Mouse (Mus musculus) forebrain, embryonic 13.5 days (tissue): ENCODE data around the gene Trim80. TPM values are rescaled to one million over a fixed set of nuclear protein-coding genes. Genes with fewer than 3 reads are reported as not detected.
"Not testable (repeated sequence)": the region's sequence is repeated elsewhere in the genome, so short reads cannot be mapped to it uniquely, and the experiment has no call there.

ENCODE experiments used
- ATAC-seq: fragments of 200-750 bp; cut with Nextera tagmentation; 2 replicates; pipeline ENCODE4 v1.8.0; 2017
- H3K27ac ChIP-seq: fragments of 300-500 bp; sonication (generic); 2 replicates; pipeline ENCODE4 v1.5.1; 2015; ENCODE audit warnings: inconsistent platforms, mild to moderate bottlenecking, moderate library complexity
- H3K27me3 ChIP-seq: fragments of 300-500 bp; sonication (generic); 2 replicates; pipeline ENCODE4 v1.6.1; 2015; ENCODE audit warnings: mild to moderate bottlenecking, inconsistent platforms
- H3K36me3 ChIP-seq: fragments of 300-500 bp; sonication (generic); 2 replicates; pipeline ENCODE4 v1.6.1; 2015; ENCODE audit warnings: mild to moderate bottlenecking, inconsistent platforms; ENCODE audit not compliant: poor library complexity, severe bottlenecking
- H3K4me1 ChIP-seq: fragments of 300-500 bp; sonication (generic); 2 replicates; pipeline ENCODE4 v1.6.1; 2015; ENCODE audit warnings: inconsistent platforms
- H3K4me2 ChIP-seq: fragments of 300-500 bp; sonication (generic); 2 replicates; pipeline ENCODE4 v1.6.1; 2015; ENCODE audit warnings: inconsistent platforms, mild to moderate bottlenecking, moderate library complexity
- H3K4me3 ChIP-seq: fragments of 300-500 bp; sonication (generic); 2 replicates; pipeline ENCODE4 v1.5.1; 2015; ENCODE audit warnings: mild to moderate bottlenecking, inconsistent platforms
- H3K9ac ChIP-seq: fragments of 300-500 bp; sonication (generic); 2 replicates; pipeline ENCODE4 v1.6.1; 2015; ENCODE audit warnings: mild to moderate bottlenecking, inconsistent platforms
- H3K9me3 ChIP-seq: fragments of 300-500 bp; sonication (generic); replicated peaks from 2 replicates; pipeline ENCODE4 v1.6.1; 2016; ENCODE audit warnings: inconsistent platforms
- WGBS: fragments of 180-500 bp; shearing (Covaris S2); methylation state at CpG from one replicate; pipeline ENCODE4 v1.1.7; 2015; 5-methylcytosine and 5-hydroxymethylcytosine counted together
- polyA plus RNA-seq: library from polyadenylated mRNA; unstranded; fragments of >200 nt; fragmentation: Nextera tagmentation; extraction: Ambion mirVana; gene quantifications from 2 replicates; pipeline ENCODE4 v1.2.1, GENCODE M21; 2015

Trim80 gene
- polyA plus RNA-seq, 1 experiment from 2014 or later, result not detected

DNA sequence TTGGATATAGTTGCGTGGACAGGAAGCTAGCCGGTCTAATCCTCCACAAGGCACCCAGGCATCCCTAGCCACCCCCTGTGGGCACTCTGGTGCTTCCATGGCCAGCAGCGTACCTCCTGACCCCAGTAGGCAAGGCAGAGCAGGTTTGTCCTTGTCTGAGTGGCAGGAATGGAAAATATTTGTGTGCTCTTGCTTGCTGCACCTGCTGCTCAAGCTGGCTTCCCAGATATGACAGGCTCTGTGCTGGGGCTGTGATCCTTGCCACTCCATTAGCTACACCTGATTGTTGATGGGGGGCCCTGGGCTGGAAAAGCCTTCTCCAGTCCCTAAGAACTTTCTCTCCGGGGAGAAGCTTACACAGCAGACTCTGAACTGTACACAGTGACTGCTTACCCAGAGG is 13.0 kb downstream of the Trim80 start:
- WGBS, result 73% methylated on average over 4 of the region's 4 CpGs
- Histone ChIP-seq H3K9ac (no peak overlapping the region), H3K27ac (no peak overlapping the region), H3K9me3 (no peaks in the 10 kb centered on the region), H3K36me3 (no peaks in the 10 kb centered on the region), H3K4me2 (no peak overlapping the region), H3K27me3 (no peaks in the 10 kb centered on the region), H3K4me3 (no peak overlapping the region), H3K4me1 (no peaks in the 10 kb centered on the region)
- no peak for ATAC-seq

DNA sequence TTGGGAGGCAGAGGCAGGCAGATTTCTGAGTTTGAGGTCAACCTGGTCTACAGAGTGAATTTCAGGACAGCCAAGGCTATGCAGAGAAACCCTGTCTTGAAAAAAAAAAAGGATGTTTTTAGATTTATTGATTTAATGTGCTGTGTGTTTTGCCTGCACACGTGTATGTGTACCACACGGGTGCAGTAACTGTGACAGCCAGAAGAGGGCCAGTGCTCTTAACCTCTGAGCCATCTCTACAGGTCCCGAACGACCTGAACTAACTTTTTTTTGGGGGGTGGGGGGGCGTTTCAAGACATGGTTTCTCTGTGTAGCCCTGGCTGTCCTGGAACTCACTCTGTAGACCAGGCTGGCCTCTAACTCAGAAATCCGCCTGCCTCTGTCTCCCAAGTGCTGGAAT is 14.5 kb downstream of the Trim80 start:
- H3K4me1 ChIP-seq, ATAC-seq: not testable (repeated sequence)

DNA sequence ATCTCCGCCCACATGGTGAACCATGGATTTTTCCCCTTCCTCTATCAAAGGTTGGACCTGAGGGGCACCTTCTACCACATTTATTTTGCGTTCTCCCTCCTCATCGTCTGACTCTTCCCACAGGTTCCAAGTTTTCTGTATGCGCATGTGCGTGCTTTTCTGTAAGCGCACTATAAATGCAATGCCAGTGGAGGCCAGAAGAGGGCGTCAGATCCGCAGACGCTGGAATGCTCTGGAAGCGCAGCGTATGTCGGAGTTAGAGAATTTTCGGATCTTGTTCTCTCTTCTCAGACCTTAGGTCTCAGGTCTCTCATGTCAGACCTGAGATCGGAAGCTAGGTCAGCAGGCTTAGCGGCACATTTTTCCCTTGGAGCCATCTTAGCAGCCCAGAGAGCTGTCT is 15.3 kb downstream of the Trim80 start:
- H3K9me3 ChIP-seq, result no peaks in the 10 kb centered on the region
- WGBS, result 88% methylated on average over 15 of the region's 15 CpGs
- H3K9ac ChIP-seq, result no peak overlapping the region
- no peak overlapping the region for H3K4me2 ChIP-seq
- H3K27me3 ChIP-seq, result no peaks in the 10 kb centered on the region
- no peaks in the 10 kb centered on the region for H3K36me3 ChIP-seq
- no peaks in the 10 kb centered on the region for H3K4me1 ChIP-seq
- H3K27ac ChIP-seq, result no peak overlapping the region
- no peak overlapping the region for H3K4me3 ChIP-seq
- ATAC-seq, result no peak

More for the DNA sequence above, 14.5 kb downstream of the Trim80 start:
- not testable (repeated sequence) for H3K4me3 ChIP-seq, H3K9me3 ChIP-seq, H3K27ac ChIP-seq, H3K9ac ChIP-seq, H3K27me3 ChIP-seq, H3K36me3 ChIP-seq, H3K4me2 ChIP-seq
- WGBS, result 91% methylated on average over 6 of the region's 6 CpGs

DNA sequence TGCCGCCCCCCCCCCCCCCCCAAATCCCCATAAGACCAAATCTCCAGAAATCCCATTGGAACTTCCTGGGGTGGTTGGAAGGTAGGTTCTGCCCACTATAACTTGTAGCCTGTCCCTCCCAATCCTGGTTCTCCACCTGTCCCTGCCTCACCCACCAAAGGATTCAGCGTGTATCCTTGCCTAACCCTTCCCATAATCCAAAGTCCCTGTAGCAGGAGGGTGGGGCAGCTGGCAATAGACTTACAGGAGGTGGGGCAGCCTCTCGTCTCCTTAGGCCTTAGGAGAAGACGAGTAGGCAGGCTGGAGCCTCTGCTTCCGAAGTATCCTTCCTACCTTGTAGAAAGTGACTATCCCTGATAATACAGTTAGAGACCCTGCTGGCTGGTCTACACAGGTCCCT is 15.8 kb downstream of the Trim80 start:
- no peaks in the 10 kb centered on the region for H3K4me1 ChIP-seq
- no peak overlapping the region for H3K4me3 ChIP-seq
- no peak for ATAC-seq
- no peaks in the 10 kb centered on the region for H3K36me3 ChIP-seq
- no peak overlapping the region for H3K4me2 ChIP-seq
- 92% methylated on average over 5 of the region's 5 CpGs for WGBS
- no peaks in the 10 kb centered on the region for H3K27me3 ChIP-seq
- H3K9me3 ChIP-seq, result no peaks in the 10 kb centered on the region
- no peak overlapping the region for H3K9ac ChIP-seq
- H3K27ac ChIP-seq, result no peak overlapping the region

DNA sequence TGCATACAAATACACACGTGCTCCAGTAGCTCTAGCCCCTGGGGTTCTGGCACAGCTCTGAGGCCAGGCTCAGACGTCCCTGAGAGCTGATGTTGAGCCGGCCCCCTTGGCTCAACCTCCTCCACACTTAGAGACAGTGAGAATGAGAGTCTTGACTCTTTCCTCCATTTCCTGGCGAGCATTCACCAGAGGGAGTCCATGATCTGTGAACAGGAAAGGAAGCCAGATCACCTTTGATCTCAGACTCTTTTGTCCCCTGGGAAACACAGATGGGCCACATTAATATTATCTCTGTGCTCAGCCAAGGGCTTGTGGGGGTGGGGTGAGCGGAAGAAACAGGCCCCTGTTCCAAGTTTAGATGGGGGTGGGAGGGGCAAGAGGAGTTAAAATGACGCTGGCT is 17.1 kb downstream of the Trim80 start:
- Histone ChIP-seq H3K27me3 (no peaks in the 10 kb centered on the region), H3K4me1 (peaks cover 3% of the 10 kb centered on the region), H3K9ac (no peak overlapping the region), H3K36me3 (no peaks in the 10 kb centered on the region), H3K27ac (no peak overlapping the region), H3K9me3 (no peaks in the 10 kb centered on the region), H3K4me3 (no peak overlapping the region), H3K4me2 (no peak overlapping the region)
- ATAC-seq, result no peak
- WGBS, result 44% methylated on average over 6 of the region's 6 CpGs

DNA sequence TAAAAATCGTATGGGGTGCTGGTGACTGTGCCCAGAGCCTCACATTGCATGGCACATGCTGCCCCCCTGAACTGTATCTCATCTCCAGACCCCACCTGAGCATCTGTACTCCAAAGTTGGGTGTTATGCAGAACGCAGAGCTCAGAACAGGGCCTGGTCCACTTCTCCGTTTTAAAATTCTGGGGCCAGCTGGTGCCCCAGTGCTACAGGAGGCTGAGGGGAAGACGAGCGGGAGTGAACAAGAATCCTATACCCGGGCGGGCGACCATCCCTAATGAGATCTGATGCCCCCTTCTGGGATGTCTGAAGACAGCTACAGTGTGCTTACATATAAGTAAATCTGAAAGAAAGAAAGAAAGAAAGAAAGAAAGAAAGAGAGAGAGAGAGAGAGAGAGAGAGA is 20.6 kb downstream of the Trim80 start:
- Histone ChIP-seq H3K4me3 (no peak overlapping the region), H3K4me2 (no peak overlapping the region), H3K27ac (no peak overlapping the region), H3K9me3 (no peaks in the 10 kb centered on the region), H3K27me3 (0 out of 2 replicates have a peak, but pooled peaks cover 3% of the 10 kb centered on the region), H3K9ac (no peak overlapping the region), H3K4me1 (peaks cover 6% of the 10 kb centered on the region), H3K36me3 (no peaks in the 10 kb centered on the region)
- WGBS, result 10% methylated on average over 8 of the region's 8 CpGs
- no peak for ATAC-seq

DNA sequence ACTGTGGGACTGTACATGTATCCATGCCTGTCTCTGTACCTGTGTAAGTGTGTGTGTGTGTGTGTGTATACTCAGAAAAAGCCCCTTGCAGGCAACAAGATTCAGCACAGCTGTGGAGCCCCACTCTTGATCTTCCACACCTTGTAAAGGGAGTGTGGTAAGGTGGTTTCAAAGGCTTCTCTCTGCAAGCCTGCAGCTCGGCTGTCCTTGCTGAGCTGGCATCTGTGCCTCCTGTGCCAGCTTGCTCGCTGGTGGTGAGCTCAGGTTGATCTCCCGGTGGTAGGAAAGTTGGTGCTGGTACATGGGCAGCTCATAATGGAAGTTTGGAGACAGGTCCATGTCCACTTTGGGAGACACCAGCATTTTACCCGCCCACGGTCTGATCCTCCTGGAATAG is 21.5 kb downstream of the Trim80 start:
- no peak for ATAC-seq
- no peak overlapping the region for H3K4me2 ChIP-seq
- no peaks in the 10 kb centered on the region for H3K36me3 ChIP-seq
- no peak overlapping the region for H3K9ac ChIP-seq
- no peak overlapping the region for H3K4me3 ChIP-seq
- no peak overlapping the region for H3K27ac ChIP-seq
- H3K9me3 ChIP-seq, result no peaks in the 10 kb centered on the region
- H3K4me1 ChIP-seq, result peaks cover 6% of the 10 kb centered on the region
- WGBS, result 74% methylated on average over 5 of the region's 5 CpGs
- 0 out of 2 replicates have a peak, but pooled peaks cover 3% of the 10 kb centered on the region for H3K27me3 ChIP-seq

DNA sequence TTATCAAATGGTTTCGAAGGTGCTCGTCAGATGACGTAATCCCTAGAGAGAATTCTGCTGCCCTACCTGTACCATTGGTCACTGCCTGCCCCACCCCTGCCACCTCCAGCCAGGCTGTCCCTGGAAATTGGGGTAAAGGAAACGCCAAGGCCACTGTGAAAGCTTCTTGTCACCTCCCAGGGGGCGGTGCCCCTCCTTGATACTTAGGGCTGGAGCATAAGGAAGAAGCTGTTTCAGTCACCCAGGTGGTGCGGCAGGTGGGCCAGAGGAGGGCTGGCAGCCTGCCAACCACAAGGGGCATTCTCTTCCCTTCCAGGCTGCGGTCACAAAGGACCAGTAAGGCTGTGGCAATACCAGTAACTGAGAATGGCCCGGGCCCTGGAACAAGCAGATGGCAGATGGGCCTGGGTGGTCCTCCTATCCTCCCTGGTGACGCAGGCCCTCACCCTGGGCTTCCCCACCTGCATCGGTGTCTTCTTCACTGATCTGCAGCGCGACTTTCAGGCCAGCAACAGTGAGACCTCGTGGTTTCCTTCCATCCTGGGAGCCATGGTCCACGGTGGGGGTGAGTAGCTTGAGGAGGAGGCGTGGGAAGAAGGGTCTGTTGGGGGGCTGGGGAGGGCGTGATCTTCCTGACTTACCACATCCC is 22.0 kb downstream of the Trim80 start, which contains the start of gene Slc16a5:
Slc16a5 (plus strand) TSS at position 232 of the 649 bp plus-strand sequence.
- Histone ChIP-seq H3K9me3 (no peaks in the 10 kb centered on the region), H3K27ac (no peak within 1 kb of the TSS), H3K4me1 (peaks cover 6% of the 10 kb centered on the region), H3K4me3 (no peak within 1 kb of the TSS), H3K27me3 (0 out of 2 replicates have a peak, but pooled peaks cover 3% of the 10 kb centered on the region), H3K36me3 (no peaks in the 10 kb centered on the region), H3K4me2 (no peak within 1 kb of the TSS), H3K9ac (no peak within 1 kb of the TSS)
- WGBS, result 73% methylated on average over 16 of the region's 16 CpGs
- no peak for ATAC-seq

DNA sequence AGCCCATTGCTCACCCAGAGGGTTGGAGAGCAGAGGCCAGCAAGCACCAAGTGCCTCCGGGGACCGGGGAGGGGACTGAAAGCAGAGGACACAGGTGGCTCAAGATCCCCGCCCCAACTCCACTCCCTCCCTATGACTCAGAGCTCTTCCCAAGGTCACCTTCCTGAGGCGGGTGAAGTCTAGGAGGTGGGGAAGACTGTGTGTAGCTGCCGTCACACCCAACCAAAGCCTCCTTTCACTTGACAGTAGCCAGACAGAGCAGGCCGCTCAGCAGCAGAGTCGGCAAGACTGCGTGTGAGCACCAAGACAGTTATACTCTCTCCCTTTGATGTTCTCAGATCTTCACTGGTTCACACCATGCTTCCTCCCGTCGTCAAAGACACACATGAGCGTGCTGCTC is 23.1 kb downstream of the Trim80 start:
- Histone ChIP-seq H3K9me3 (no peaks in the 10 kb centered on the region), H3K36me3 (no peaks in the 10 kb centered on the region), H3K4me2 (no peak overlapping the region), H3K27me3 (0 out of 2 replicates have a peak, but pooled peaks cover 3% of the 10 kb centered on the region), H3K4me3 (no peak overlapping the region), H3K27ac (no peak overlapping the region), H3K4me1 (peaks cover 6% of the 10 kb centered on the region), H3K9ac (no peak overlapping the region)
- WGBS, result 83% methylated on average over 11 of the region's 11 CpGs
- no peak for ATAC-seq

DNA sequence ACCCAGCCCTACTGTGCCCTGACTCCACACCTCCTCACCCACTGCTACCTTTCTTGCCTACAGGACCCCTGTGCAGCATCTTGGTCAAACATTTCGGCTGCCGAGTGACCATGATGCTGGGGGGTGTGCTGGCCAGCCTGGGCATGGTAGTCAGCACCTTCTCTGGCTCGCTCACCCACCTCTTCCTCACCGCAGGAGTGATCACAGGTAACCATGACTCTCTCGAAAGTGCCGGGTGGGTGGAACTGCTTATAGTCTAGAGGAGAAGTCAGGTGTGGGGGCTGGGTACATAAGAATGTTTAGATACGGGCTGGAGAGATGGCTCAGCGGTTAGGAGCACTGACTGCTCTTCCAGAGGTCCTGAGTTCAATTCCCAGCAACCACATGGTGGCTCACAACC is 24.5 kb downstream of the Trim80 start:
- 0 out of 2 replicates have a peak, but pooled peaks cover 3% of the 10 kb centered on the region for H3K27me3 ChIP-seq
- peaks cover 6% of the 10 kb centered on the region for H3K4me1 ChIP-seq
- 87% methylated on average over 8 of the region's 8 CpGs for WGBS
- no peaks in the 10 kb centered on the region for H3K9me3 ChIP-seq
- no peak overlapping the region for H3K9ac ChIP-seq
- no peak overlapping the region for H3K4me3 ChIP-seq
- no peaks in the 10 kb centered on the region for H3K36me3 ChIP-seq
- no peak for ATAC-seq
- no peak overlapping the region for H3K4me2 ChIP-seq
- H3K27ac ChIP-seq, result no peak overlapping the region

DNA sequence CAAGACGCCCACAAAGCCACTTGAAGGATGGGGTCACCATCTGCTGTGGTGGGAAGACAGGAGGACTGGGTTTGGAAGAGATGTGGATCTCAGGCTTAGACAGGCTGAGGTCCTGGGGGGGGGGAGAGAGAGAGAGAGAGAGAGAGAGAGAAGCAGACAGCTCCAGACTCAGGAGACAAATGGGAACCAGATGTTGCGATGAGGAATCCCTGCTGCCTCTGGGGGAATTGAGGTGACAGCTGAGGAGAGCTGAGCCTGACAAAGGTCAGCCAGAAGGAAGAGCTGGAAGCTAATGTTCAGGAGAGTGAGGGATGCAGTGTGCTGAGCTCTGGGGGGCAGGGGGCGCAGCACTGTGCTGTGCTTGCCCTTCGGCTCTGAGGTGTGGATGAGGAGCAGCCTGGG is 26.9 kb downstream of the Trim80 start:
- no peak for ATAC-seq
- WGBS, result 70% methylated on average over 4 of the region's 4 CpGs
- no peak overlapping the region for H3K4me2 ChIP-seq
- H3K27ac ChIP-seq, result no peak overlapping the region
- no peak overlapping the region for H3K4me3 ChIP-seq
- H3K36me3 ChIP-seq, result no peaks in the 10 kb centered on the region
- H3K27me3 ChIP-seq, result 0 out of 2 replicates have a peak, but pooled peaks cover 3% of the 10 kb centered on the region
- H3K9ac ChIP-seq, result no peak overlapping the region
- no peaks in the 10 kb centered on the region for H3K9me3 ChIP-seq
- H3K4me1 ChIP-seq, result peaks cover 5% of the 10 kb centered on the region

DNA sequence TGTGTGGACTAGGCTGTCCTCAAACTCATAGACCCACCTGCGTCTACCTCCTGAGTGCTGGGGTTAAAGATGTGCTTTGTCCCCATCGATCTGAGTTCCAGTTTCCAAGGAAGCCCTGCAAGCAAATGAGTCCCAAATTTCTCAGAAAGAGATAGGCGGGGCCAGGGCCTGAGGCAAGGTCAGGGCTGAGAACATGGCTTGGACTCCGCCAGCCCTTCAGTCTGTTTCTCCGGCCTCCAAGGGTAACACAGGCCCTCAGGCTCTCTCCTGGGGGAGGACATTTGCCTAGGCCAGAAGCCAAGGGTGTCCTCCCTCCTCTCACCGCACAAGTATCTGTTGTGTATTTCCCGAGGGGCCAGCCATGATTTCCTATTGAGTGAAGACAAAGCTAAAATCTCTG is 31.8 kb downstream of the Trim80 start:
- Histone ChIP-seq H3K4me2 (no peak overlapping the region), H3K9ac (no peak overlapping the region; the same call in 1 of the 2 replicates), H3K4me1 (peaks cover 30% of the 10 kb centered on the region), H3K36me3 (no peaks in the 10 kb centered on the region), H3K27me3 (no peaks in the 10 kb centered on the region), H3K4me3 (no peak overlapping the region), H3K9me3 (no peaks in the 10 kb centered on the region), H3K27ac (no peak overlapping the region)
- WGBS, result 88% methylated on average over 7 of the region's 7 CpGs
- no peak for ATAC-seq
